Mouse (Mus musculus): ENCODE measurements at regions not wholly inside any gene's neighbourhood (a gene's known extent, or its start where the extent isn't known, plus 50 kb on each side); places are given as distances from the start of the nearest gene placed in this dataset.
"Not testable (repeated sequence)": the region's sequence is repeated elsewhere in the genome, so short reads cannot be mapped to it uniquely, and the experiment has no call there.

GRCm38 (mm10) chr14:87215099-87215498, 74.1 kb upstream of the Diaph3 start:
- intact Hi-C loops (cut with DNase I) = loop anchor here (10.0 kb wide), 1 partner anchor 240 kb away; no protein-coding TSS in a partner anchor
- no peak for DNase-seq (ENCODE audit: low spot score)

GRCm38 (mm10) chr14:87217042-87217441, 76.0 kb upstream of the Diaph3 start:
- DNase-seq (ENCODE audit: low spot score) = no peak
- intact Hi-C loops (cut with DNase I) = loop anchor here (10.0 kb wide), 1 partner anchor 238 kb away; no protein-coding TSS in a partner anchor

- intact Hi-C loops (cut with DNase I) = loop anchor here (10.0 kb wide), 1 partner anchor 235 kb away; no protein-coding TSS in a partner anchor
- DNase-seq (ENCODE audit: low spot score) = no peak
Measured at GRCm38 (mm10) chr14:87219975-87220374, 78.9 kb upstream of the Diaph3 start.

DNA sequence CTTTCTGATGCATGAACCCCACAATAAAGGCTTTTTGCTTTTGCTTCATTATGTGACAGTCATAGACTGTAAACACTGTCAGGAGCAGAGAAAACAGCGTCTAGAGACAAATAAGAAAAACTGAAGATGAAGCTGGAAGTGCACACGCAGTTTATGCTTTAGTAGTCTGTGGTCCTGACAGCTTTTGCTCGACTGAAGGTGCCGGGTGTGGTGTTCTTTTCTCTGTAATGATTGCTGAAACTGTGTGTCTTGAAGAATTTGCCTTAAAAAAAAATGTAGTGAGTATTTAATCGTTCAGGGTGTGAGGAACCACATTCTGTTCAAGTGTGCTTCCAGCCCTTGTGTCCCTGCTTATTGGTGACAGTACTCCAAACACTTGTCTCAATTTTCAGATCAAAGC, 83.8 kb upstream of the Diaph3 start:
- intact Hi-C loops (cut with DNase I) = no loop called here
- no peak for DNase-seq (ENCODE audit: low spot score)

DNA sequence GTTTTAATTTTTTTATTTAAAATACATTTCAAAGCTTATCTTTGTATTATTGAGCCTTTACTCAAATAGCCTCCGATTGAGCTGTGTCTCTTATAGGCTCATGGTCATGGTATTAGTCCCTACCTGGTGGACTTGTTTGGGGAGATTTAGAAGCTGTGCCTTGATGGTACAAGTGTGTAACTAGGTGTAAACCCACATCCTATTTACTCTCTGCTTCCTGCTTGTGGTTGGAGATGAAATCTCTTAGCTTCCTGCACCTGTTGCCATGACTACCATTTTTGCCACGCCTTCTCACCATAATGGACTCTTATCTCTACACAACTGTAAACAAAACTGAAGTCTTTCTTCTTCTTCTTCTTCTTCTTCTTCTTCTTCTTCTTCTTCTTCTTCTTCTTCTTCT, 108.2 kb upstream of the Diaph3 start:
- no peak for DNase-seq (ENCODE audit: low spot score)
- intact Hi-C loops (cut with DNase I) = no loop called here

DNA sequence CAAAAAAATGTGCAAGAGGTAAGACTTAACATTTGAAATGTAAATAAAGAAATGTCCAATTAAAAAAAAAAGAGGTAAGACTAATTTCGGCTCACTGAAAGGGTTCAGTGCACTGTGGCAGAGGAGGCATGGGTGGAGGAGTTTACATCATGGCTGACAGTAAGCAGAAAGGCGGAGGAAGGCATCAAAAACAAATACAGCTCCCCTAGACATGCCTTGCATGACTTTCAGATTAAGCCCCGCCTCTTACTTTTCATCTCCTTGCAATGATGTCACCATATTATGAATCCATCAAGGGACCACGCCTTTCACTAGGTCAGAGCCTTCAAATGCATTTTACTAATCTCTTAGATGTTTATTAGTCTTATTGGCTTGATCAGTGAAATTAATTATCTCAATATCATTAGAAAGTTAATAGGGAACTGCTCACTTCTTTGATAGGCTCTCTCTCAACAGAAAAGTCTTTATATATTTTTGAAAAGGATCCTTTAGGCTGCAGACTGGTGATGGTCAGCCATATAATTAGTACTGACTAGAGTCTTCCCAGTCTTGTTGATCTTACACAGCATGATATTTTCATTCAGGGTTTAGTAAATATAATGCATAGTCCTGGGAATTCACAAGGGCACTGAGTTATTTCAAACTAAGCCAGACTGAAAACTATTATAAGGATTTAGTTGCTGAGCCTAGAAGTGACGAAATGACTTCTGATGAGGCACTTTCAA, 114.6 kb upstream of the Diaph3 start:
- intact Hi-C loops (cut with DNase I) = no loop called here
- no peak for DNase-seq (ENCODE audit: low spot score)

DNA sequence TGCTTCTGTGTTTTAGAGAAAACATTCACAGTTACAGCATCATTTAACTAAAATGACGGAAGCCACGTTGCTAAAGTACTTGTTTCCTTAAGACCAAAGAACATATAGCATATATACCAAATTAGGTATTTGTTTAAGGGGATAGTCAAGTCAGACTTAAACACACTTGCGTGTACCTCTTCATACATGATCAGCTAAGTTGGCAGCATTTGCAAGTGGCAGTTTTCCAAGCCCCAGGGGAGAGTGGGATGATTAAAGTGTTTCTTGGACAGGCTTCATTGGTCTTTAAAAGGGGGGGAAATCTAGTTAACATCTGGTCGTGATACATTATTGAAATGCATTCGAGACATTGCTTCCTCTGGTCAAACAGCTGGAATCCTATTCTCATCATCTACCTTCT, 120.7 kb upstream of the Diaph3 start:
- DNase-seq (ENCODE audit: low spot score) = no peak
- intact Hi-C loops (cut with DNase I) = no loop called here

- intact Hi-C loops (cut with DNase I) = no loop called here
- no peak for DNase-seq (ENCODE audit: low spot score)
Measured at GRCm38 (mm10) chr14:87264826-87265225, 123.8 kb upstream of the Diaph3 start.

- intact Hi-C loops (cut with DNase I) = no loop called here
- no peak for DNase-seq (ENCODE audit: low spot score)
Measured at GRCm38 (mm10) chr14:87266309-87266708, 125.3 kb upstream of the Diaph3 start.

- DNase-seq (ENCODE audit: low spot score); intact Hi-C loops (cut with DNase I): not testable (repeated sequence)
Measured at GRCm38 (mm10) chr14:87289266-87289665, 127.2 kb upstream of the Tdrd3 start.

DNA sequence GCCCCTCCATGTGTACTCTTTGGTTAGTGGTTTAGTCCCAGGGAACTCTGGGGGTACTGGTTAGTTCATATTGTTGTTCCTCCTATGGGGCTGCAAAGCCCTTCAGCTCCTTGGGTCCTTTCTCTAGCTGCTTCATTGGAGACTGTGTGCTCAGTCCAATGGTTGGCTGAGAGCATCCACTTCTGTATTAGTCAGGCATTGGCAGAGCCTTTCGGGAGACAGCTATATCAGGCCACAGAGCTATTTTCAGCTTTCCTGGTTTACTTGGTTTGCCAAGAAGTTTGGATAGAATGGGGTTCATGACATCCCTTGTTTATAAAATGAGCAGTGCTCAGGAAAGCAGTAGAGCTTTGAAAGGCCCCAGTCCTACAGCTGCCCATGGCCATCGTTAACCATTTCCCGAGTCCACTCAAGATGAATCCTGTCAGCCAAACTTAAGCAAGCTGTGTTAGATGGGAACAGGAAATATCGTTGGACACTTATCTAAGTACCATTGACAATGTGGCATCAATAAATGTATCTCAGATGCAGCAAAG, 126.7 kb upstream of the Tdrd3 start:
- DNase-seq (ENCODE audit: low spot score) = no peak

GRCm38 (mm10) chr14:87295206-87295605, 121.2 kb upstream of the Tdrd3 start:
- intact Hi-C loops (cut with DNase I) = no loop called here

More for the DNA sequence above, 126.7 kb upstream of the Tdrd3 start:
- intact Hi-C loops (cut with DNase I) = no loop called here

GRCm38 (mm10) chr14:87297160-87297559, 119.3 kb upstream of the Tdrd3 start:
- no peak for DNase-seq (ENCODE audit: low spot score)

More at GRCm38 (mm10) chr14:87295206-87295605, 121.2 kb upstream of the Tdrd3 start:
- DNase-seq (ENCODE audit: low spot score) = no peak

DNA sequence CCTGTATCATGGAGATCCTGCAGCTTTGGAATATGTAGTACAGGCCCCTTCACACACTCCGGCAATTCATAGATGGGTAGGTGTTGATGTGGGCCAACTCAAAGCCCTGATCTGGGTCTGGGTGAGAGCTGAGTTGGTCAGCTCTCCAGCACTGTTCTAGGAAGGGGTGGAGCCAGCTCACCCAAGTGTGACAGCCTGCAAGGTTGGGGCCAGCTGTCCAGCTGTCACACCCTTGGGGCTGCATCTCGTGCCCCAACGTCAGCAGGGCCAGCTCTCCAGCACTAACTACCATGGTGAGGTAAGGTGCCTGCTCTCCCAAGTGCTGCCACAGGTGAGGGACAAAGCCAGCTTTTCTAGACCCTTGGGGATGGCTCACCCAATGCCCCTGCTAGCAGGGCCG, 115.6 kb upstream of the Tdrd3 start:
- intact Hi-C loops (cut with DNase I) = no loop called here
- DNase-seq (ENCODE audit: low spot score) = no peak

More at GRCm38 (mm10) chr14:87297160-87297559, 119.3 kb upstream of the Tdrd3 start:
- intact Hi-C loops (cut with DNase I) = no loop called here

DNA sequence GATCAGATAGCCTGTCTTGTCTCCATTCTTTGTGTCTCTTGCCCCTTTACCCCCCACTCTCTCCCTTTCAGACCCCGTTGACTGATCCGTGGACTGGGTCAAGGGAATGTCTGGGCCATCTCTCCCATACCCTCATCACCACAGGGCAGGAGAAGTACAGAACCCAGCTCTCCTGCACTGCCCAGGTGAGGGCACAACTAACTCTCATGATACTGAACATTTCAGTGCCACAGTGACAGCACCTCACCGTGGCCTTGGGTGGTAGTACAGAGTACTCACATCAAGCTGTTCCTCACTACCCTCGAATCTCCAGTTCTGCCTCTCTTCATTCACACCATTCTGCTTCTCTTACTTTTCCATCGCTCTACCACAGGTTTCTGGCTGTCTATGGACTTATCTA, 114.9 kb upstream of the Tdrd3 start:
- DNase-seq (ENCODE audit: low spot score) = no peak
- intact Hi-C loops (cut with DNase I) = no loop called here

- intact Hi-C loops (cut with DNase I) = no loop called here
- DNase-seq (ENCODE audit: low spot score) = no peak
Measured at GRCm38 (mm10) chr14:87305481-87305880, 111.0 kb upstream of the Tdrd3 start.

- intact Hi-C loops (cut with DNase I) = no loop called here
- DNase-seq (ENCODE audit: low spot score) = no peak
Measured at GRCm38 (mm10) chr14:87306011-87306410, 110.4 kb upstream of the Tdrd3 start.

- DNase-seq (ENCODE audit: low spot score) = no peak
- intact Hi-C loops (cut with DNase I) = no loop called here
Measured at GRCm38 (mm10) chr14:87308016-87308415, 108.4 kb upstream of the Tdrd3 start.

DNA sequence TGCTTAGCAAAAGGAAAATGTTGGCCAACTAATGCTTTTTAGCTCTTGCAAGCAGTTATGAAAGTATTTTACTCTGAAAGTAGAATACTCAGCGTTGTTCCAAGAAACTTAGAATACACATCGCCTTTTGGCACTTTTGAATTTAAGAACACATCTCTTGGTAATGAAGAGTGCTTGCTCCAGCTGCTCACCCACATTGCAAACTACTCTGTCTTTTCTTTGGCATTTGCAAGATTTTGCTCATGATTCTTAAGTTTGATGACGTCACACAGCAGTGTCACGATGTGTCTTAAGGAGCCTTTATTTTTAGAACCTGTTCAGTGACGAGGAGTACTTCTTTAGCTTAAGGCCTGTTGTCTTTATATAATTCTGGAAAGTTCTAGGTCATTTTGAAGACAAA, 104.1 kb upstream of the Tdrd3 start:
- no peak for DNase-seq (ENCODE audit: low spot score)
- intact Hi-C loops (cut with DNase I) = no loop called here

GRCm38 (mm10) chr14:87314999-87315732, 101.3 kb upstream of the Tdrd3 start:
- DNase-seq (ENCODE audit: low spot score) = no peak
- intact Hi-C loops (cut with DNase I) = loop anchor here (2.0 kb wide), 1 partner anchor 136 kb away; no protein-coding TSS in a partner anchor

DNA sequence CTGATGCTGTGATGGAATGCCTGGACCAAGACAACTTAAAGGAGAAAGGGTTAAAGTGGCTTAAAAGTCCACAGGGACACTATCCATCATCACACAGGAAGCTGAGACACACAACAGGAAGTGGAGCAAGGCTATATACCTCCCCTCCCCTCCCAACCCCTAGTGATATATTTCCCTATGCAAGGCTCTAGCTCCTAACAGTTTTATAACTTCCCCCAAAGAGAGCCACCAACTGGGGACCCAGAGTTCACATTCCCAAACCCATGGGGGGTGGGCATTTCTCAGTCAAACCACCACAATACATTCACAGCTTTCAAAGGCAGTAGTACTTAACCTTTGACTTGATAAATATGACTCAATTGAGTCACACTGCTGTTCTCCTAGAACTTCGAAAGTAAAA, 88.6 kb upstream of the Tdrd3 start:
- no peak for DNase-seq (ENCODE audit: low spot score)
- intact Hi-C loops (cut with DNase I) = no loop called here

Data from heart, postnatal 25 days (tissue).